Mouse (Mus musculus): ENCODE data around the gene Rem2. TPM values are rescaled to one million over a fixed set of nuclear protein-coding genes. Genes with fewer than 3 reads are reported as not detected.

Rem2 gene
- 0.30 and 0.37 TPM in 2 replicates for polyA plus RNA-seq (2012; rRNA removed)

DNA sequence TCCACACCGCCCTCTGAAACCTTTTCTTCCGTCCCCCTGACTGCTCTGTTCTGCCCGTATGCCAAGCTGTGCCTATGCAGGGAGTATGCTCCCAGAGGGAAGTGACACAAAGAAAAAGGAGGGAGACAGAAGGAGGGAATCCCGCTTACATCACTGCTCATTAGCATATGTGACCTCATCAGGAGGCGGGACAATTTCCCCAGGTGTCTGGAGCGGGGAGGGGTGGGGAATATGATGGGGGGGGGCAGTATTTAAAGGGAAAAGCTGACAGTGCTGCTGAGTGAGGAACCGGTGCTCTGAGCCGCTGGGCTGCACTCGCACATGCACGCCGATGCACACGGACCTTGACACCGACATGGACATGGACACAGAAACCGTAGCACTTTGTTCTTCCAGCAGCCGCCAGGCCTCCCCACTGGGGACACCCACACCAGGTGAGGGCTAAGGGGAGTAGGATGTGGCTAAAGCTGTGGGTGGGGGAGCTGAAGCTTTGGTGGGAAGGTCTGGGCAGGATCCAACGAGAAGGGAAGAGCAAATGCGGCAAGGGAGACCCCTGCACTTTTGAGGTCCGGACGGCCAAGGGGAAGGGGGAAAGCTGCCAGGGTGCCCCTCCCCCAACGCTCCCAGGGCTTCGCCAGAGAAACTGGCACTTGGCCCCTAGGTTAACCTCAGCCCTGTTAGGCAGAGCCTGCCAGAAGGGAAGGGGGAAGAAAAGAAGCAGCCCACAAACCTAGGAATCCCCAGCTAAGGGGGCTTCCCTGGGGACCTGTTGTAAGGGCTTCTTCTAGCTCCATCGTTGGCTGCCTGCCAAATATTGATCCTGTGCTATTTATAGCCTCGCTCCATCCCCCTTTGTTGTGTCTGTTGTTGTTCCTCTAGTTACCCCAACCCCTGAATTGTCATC, at the start of gene Rem2:
Gene Rem2, plus strand, starts transcription at position 160 of the 904 bp plus-strand sequence.

DNA sequence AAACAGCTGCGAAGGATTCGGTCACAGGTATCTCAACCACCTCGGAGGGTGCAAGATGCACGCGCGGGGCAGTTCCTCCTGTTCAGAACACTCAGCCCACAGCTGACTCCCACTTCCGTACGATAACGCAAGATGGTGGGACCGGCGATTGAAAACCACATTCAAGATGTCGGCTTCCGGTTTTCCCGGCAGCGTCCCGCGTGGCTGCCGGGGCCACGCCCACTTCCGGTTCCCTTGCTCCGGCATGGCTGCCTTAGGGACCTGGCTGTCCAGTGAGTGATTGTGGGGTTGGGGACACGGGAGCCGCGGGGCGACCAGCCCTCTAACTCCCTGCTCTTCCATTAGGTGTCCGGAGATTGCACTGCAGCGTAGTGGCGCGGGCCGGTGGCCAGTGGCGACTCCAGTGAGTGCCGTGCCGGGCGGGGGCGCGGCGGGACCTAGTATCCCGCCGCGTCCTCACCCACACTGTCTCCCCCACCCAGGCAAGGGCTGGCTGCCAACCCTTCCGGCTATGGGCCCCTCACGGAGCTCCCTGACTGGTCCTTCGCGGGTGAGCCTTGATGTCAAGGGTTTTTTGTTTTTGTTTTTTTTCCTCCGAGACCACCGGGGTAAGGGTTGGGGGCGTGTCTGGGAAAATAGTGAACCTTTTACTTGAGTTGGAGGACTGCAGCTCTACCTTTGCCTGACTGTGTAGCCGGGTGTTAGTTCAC, 49.1 kb upstream of the Rem2 start, which contains the start of gene Mrpl52:
Gene Mrpl52, plus strand, starts transcription at position 221 of the 710 bp plus-strand sequence.

GRCm38 (mm10) chr14:54431334-54432077, 44.4 kb upstream of the Rem2 start, which contains the start of gene Mmp14:
TSS of gene Mmp14 (plus strand) at chr14:54431612.

DNA sequence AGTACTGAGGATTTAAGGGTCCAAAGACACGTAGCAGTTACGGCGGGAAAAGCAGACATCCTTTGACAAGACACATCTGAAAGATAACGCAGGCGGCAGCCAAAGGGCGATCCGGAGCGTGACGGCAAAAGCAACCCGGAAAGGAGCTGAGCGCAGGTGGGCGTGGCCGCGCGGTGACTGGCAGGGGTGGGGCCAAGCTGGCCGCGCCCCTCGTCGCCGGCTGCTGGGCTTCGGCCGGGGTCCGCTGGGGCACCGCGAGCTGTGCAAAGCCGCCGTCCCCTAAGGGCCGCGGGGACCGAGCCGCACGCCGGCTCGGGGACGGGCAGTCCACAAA, 12.0 kb upstream of the Rem2 start, which contains the start of gene Lrp10:
Gene Lrp10, plus strand, starts transcription at position 179 of the 334 bp plus-strand sequence.

Other genes starting within 250 kb of the Rem2 start
- 460 and 527 TPM in 2 replicates for gene Dad1, start 222.0 kb upstream of the Rem2 start, polyA plus RNA-seq (2012; rRNA removed)
- gene Abhd4, start 221.9 kb upstream of the Rem2 start, polyA plus RNA-seq (2012; rRNA removed): 19.3 and 25.8 TPM in 2 replicates
- gene Olfr49, start 191.2 kb upstream of the Rem2 start, polyA plus RNA-seq (2012; rRNA removed): not detected in 2 replicates
- gene Oxa1l, start 115.3 kb upstream of the Rem2 start, polyA plus RNA-seq (2012; rRNA removed): 78.6 and 105 TPM in 2 replicates
- gene Slc7a7, start 58.3 kb upstream of the Rem2 start, polyA plus RNA-seq (2012; rRNA removed): 5.9 and 6.4 TPM in 2 replicates
- gene Mrpl52, start 49.2 kb upstream of the Rem2 start, polyA plus RNA-seq (2012; rRNA removed): 762 and 984 TPM in 2 replicates
- 62.0 and 79.8 TPM in 2 replicates for gene Mmp14, start 44.5 kb upstream of the Rem2 start, polyA plus RNA-seq (2012; rRNA removed)
- 117 and 169 TPM in 2 replicates for gene Lrp10, start 12.0 kb upstream of the Rem2 start, polyA plus RNA-seq (2012; rRNA removed)
- gene Prmt5, start 41.4 kb downstream of the Rem2 start, polyA plus RNA-seq (2012; rRNA removed): 7.3 and 13.3 TPM in 2 replicates
- gene Haus4, start 78.5 kb downstream of the Rem2 start, polyA plus RNA-seq (2012; rRNA removed): 3.3 and 4.1 TPM in 2 replicates
- 8.4 and 8.7 TPM in 2 replicates for gene Ajuba, start 101.5 kb downstream of the Rem2 start, polyA plus RNA-seq (2012; rRNA removed)
- 3.6 and 4.1 TPM in 2 replicates for gene 4931414P19Rik, start 129.9 kb downstream of the Rem2 start, polyA plus RNA-seq (2012; rRNA removed)
- gene Psmb5, start 141.9 kb downstream of the Rem2 start, polyA plus RNA-seq (2012; rRNA removed): 93.0 and 120 TPM in 2 replicates
- not detected in 2 replicates for gene Psmb11, start 145.3 kb downstream of the Rem2 start, polyA plus RNA-seq (2012; rRNA removed)
- gene Gm17606, start 164.9 kb downstream of the Rem2 start, polyA plus RNA-seq (2012; rRNA removed): not detected in 2 replicates
- gene Cdh24, start 165.3 kb downstream of the Rem2 start, polyA plus RNA-seq (2012; rRNA removed): 2.8 and 4.0 TPM in 2 replicates
- gene 1700123O20Rik, start 210.1 kb downstream of the Rem2 start, polyA plus RNA-seq (2012; rRNA removed): 16.1 and 38.8 TPM in 2 replicates
- gene Acin1, start 210.8 kb downstream of the Rem2 start, polyA plus RNA-seq (2012; rRNA removed): 30.3 and 44.2 TPM in 2 replicates
- not detected in 2 replicates for gene Gm29776, start 222.7 kb downstream of the Rem2 start, polyA plus RNA-seq (2012; rRNA removed)
- gene Cebpe, start 236.1 kb downstream of the Rem2 start, polyA plus RNA-seq (2012; rRNA removed): 2.6 and 7.1 TPM in 2 replicates

Data from stomach, adult 2 months (tissue).